In the genomic region with DNA sequence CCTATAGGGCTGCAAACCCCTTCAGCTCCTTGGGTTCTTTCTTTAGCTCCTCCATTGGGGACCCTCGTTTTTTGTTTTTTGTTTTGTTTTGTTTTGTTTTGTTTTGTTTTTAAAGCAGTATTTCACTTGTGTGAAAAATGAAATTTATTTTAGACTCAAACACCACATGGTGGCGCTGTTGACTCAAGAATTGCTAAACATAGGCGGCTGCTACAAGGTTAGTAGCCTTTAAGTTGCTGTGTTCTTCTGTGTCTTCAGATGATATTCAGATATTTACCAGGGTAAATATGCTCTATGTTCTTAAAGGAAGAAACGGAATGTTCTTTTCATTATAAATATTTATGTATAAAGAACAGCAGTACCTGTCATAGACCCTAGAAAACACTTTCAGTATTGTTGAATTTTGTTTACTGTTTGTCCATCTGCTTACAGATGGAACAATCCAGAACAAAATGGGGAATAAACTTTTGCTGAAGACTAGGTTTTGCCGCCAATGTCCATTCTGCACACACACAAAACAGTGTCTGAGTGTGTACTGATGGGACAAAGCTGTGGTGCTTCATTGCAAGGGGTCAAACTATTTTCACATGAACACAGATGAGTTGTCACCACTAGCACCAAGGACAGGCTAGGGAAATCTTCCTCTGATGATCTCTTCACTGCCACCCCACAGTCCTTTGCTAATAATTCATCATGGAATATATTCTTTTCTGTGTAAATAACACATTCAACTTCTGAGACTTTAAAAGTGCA, we compare ENCODE assay signal across 9 mouse cellular contexts.
A peak's percentile ranks its signal among the peaks of the same experiment; 100 is the strongest.
DNase-seq lines count a peak whose midpoint lies in the region; ATAC-seq and TF ChIP-seq lines count a peak whose summit lies in the region.
"Had no signal": no experiment of that assay in that cellular context is flagged by ENCODE, and none has a peak within 500 bp of the region (broad histone marks: within the 10 kb centered on the region; RNA-seq: fewer than 3 reads in every experiment).

No protein-coding gene starts in this region.

- H3K4me2 ChIP-seq in forebrain, embryonic 12.5 days, result no peak overlapping the region
- H3K4me2 ChIP-seq in neural tube, embryonic 13.5 days, result no peak overlapping the region

- TF ChIP-seq POLR2A in liver, adult 2 months (IDR thresholded peaks at IDR 0.05; ENCODE audit: extremely low read depth, insufficient read depth, low read length), result no peak

- no peak for TF ChIP-seq CTCF in liver, adult 2 months (IDR thresholded peaks at IDR 0.05; ENCODE audit: low read depth, low read length)

- 17% methylated on average over 5 of the region's 5 CpGs for WGBS in forebrain, embryonic 12.5 days
- 8% methylated on average over 5 of the region's 5 CpGs for WGBS in liver, adult 2 months
- 9% methylated on average over 5 of the region's 5 CpGs for WGBS in neural tube, embryonic 13.5 days

- H3K79me2 ChIP-seq in liver, adult 2 months (ENCODE audit: control insufficient read depth, insufficient read depth, low read length), result no peaks in the 10 kb centered on the region

- ATAC-seq in forebrain, embryonic 12.5 days (ENCODE audit: low FRiP score), result peak; percentile 63; the same call in 1 of the 2 replicates
- ATAC-seq in inflammation-experienced regulatory T-cells, adult 6 months, result peak; percentile 78
- peak; percentile 65; the same call in 1 of the 2 replicates for ATAC-seq in neural tube, embryonic 13.5 days (ENCODE audit: low read depth)
- ATAC-seq in monocyte, adult 5-6 weeks (replicated peaks; ENCODE audit: insufficient number of reproducible peaks, low FRiP score, low TSS enrichment, poor library complexity, severe bottlenecking), result no peak

- no peaks in the 10 kb centered on the region for H3K27me3 ChIP-seq in forebrain, embryonic 12.5 days
- H3K27me3 ChIP-seq in liver, adult 2 months (ENCODE audit: control insufficient read depth, insufficient read depth, low read length), result no peaks in the 10 kb centered on the region
- H3K27me3 ChIP-seq in neural tube, embryonic 13.5 days, result no peaks in the 10 kb centered on the region

- H3K4me3 ChIP-seq in forebrain, embryonic 12.5 days (replicated peaks), result no peak overlapping the region
- no peak overlapping the region for H3K4me3 ChIP-seq in liver, adult 2 months (ENCODE audit: insufficient read depth, low read depth, low read length)
- no peak overlapping the region for H3K4me3 ChIP-seq in neural tube, embryonic 13.5 days
- H3K4me3 ChIP-seq: erythroblast, embryonic 14.5 days had no signal

- H3K4me1 ChIP-seq in forebrain, embryonic 12.5 days, result no peaks in the 10 kb centered on the region
- no peaks in the 10 kb centered on the region for H3K4me1 ChIP-seq in liver, adult 2 months (ENCODE audit: control insufficient read depth, insufficient read depth, low read length)
- no peaks in the 10 kb centered on the region for H3K4me1 ChIP-seq in neural tube, embryonic 13.5 days (replicated peaks)

- DNase-seq in ovary, postnatal 14 days (ENCODE audit: low spot score), result peak; percentile 48
- no peak for DNase-seq in ovary, adult 18-20 months (ENCODE audit: low spot score)
- peak; percentile 67 for DNase-seq in adrenal gland, postnatal 14 days
- peak; percentile 31 for DNase-seq in liver, adult 2 months (ENCODE audit: extremely low read depth, low read depth, low spot score)

- no peak overlapping the region for H3K27ac ChIP-seq in forebrain, embryonic 12.5 days
- H3K27ac ChIP-seq in liver, adult 2 months (replicated peaks; ENCODE audit: insufficient read depth, low read depth, low read length), result no peak overlapping the region
- no peak overlapping the region for H3K27ac ChIP-seq in neural tube, embryonic 13.5 days (replicated peaks)

- H3K9ac ChIP-seq in forebrain, embryonic 12.5 days, result no peak overlapping the region
- H3K9ac ChIP-seq in liver, adult 2 months (ENCODE audit: low read depth, low read length), result no peak overlapping the region
- H3K9ac ChIP-seq in neural tube, embryonic 13.5 days, result no peak overlapping the region

- no peaks in the 10 kb centered on the region for H3K9me3 ChIP-seq in forebrain, embryonic 12.5 days
- no peaks in the 10 kb centered on the region for H3K9me3 ChIP-seq in neural tube, embryonic 13.5 days

- no peaks in the 10 kb centered on the region for H3K36me3 ChIP-seq in forebrain, embryonic 12.5 days (replicated peaks)
- no peaks in the 10 kb centered on the region for H3K36me3 ChIP-seq in liver, adult 2 months (ENCODE audit: control insufficient read depth, insufficient read depth, low read length)
- H3K36me3 ChIP-seq in neural tube, embryonic 13.5 days, result no peaks in the 10 kb centered on the region
